Mouse (Mus musculus): Measurements from ENCODE around the gene Sgsm1. TPM values are rescaled to one million over a fixed set of nuclear protein-coding genes. Genes with fewer than 3 reads are reported as not detected.

The Sgsm1 gene
- polyA plus RNA-seq, 1 experiment from 2014 or later = 20.0 TPM

- peaks cover 28% of the 10 kb centered on the region for H3K4me1 ChIP-seq
Measured at GRCm38 (mm10) chr5:113196916-113197794, 113.4 kb downstream of the Sgsm1 start.

GRCm38 (mm10) chr5:113195907-113196306, 114.7 kb downstream of the Sgsm1 start:
- H3K9me3 ChIP-seq (replicated peaks) = no peaks in the 10 kb centered on the region
- 89% methylated on average over 6 of the region's 6 CpGs for WGBS
- ATAC-seq (ENCODE audit: low FRiP score) = no peak

More at GRCm38 (mm10) chr5:113196916-113197794, 113.4 kb downstream of the Sgsm1 start:
- WGBS = 46% methylated on average over 9 of the region's 9 CpGs
- Histone ChIP-seq H3K36me3 (no peaks in the 10 kb centered on the region), H3K4me2 (no peak overlapping the region), H3K9me3 (replicated peaks) (no peaks in the 10 kb centered on the region), H3K27ac (replicated peaks) (peak overlapping the region; percentile 29), H3K27me3 (replicated peaks) (no peaks in the 10 kb centered on the region), H3K4me3 (replicated peaks) (no peak overlapping the region), H3K9ac (replicated peaks) (no peak overlapping the region)
- ATAC-seq (ENCODE audit: low FRiP score) = no peak

GRCm38 (mm10) chr5:113195451-113195850, 115.1 kb downstream of the Sgsm1 start:
- Histone ChIP-seq H3K27me3 (replicated peaks) (no peaks in the 10 kb centered on the region), H3K9me3 (replicated peaks) (no peaks in the 10 kb centered on the region), H3K9ac (replicated peaks) (no peak overlapping the region), H3K27ac (replicated peaks) (no peak overlapping the region), H3K4me2 (no peak overlapping the region), H3K36me3 (no peaks in the 10 kb centered on the region), H3K4me3 (replicated peaks) (no peak overlapping the region), H3K4me1 (peaks cover 35% of the 10 kb centered on the region)
- 73% methylated on average over 12 of the region's 12 CpGs for WGBS
- no peak for ATAC-seq (ENCODE audit: low FRiP score)

More at GRCm38 (mm10) chr5:113195907-113196306, 114.7 kb downstream of the Sgsm1 start:
- Histone ChIP-seq H3K36me3 (no peaks in the 10 kb centered on the region), H3K9ac (replicated peaks) (no peak overlapping the region), H3K4me2 (no peak overlapping the region), H3K4me3 (replicated peaks) (no peak overlapping the region), H3K4me1 (peaks cover 35% of the 10 kb centered on the region), H3K27me3 (replicated peaks) (no peaks in the 10 kb centered on the region), H3K27ac (replicated peaks) (no peak overlapping the region)

GRCm38 (mm10) chr5:113193762-113194161, 116.8 kb downstream of the Sgsm1 start:
- H3K9me3 ChIP-seq (replicated peaks) = no peaks in the 10 kb centered on the region
- no peak overlapping the region for H3K9ac ChIP-seq (replicated peaks)
- H3K4me2 ChIP-seq = no peak overlapping the region
- H3K27me3 ChIP-seq (replicated peaks) = no peaks in the 10 kb centered on the region
- no peak overlapping the region for H3K4me3 ChIP-seq (replicated peaks)
- peaks cover 28% of the 10 kb centered on the region for H3K4me1 ChIP-seq
- H3K27ac ChIP-seq (replicated peaks) = no peak overlapping the region
- whole genome bisulfite sequencing = 89% methylated on average over 18 of the region's 18 CpGs
- H3K36me3 ChIP-seq = no peaks in the 10 kb centered on the region
- ATAC-seq (ENCODE audit: low FRiP score) = no peak

Small RNA genes within 50 kb of the gene (microRNA-seq; reads per million reads assigned to microRNA genes)
- gene Mir7229 = not detected
- not detected for gene Mir7230

Other genes starting within 250 kb of the Sgsm1 start
- gene Crybb2, start 240.7 kb downstream of the Sgsm1 start, polyA plus RNA-seq (2015; fragmentation: Nextera tagmentation; extraction: Ambion mirVana) = not detected in 2 replicates
- gene Crybb3, start 229.2 kb downstream of the Sgsm1 start, polyA plus RNA-seq (2015; fragmentation: Nextera tagmentation; extraction: Ambion mirVana) = 1.2 and 1.5 TPM in 2 replicates
- gene 2900026A02Rik, start 89.5 kb downstream of the Sgsm1 start, polyA plus RNA-seq (2015; fragmentation: Nextera tagmentation; extraction: Ambion mirVana) = 3.0 and 5.5 TPM in 2 replicates
- not detected in 2 replicates for gene Tmem211, start 83.9 kb downstream of the Sgsm1 start, polyA plus RNA-seq (2015; fragmentation: Nextera tagmentation; extraction: Ambion mirVana)
- gene Aym1, start 46.5 kb upstream of the Sgsm1 start, polyA plus RNA-seq (2015; fragmentation: Nextera tagmentation; extraction: Ambion mirVana) = not detected in 2 replicates
- 18.2 and 22.6 TPM in 2 replicates for gene Wscd2, start 179.5 kb upstream of the Sgsm1 start, polyA plus RNA-seq (2015; fragmentation: Nextera tagmentation; extraction: Ambion mirVana)